Mouse (Mus musculus): Measurements from ENCODE around the gene Slc25a25. TPM values are rescaled to one million over a fixed set of nuclear protein-coding genes. Genes with fewer than 3 reads are reported as not detected.
"Not testable (repeated sequence)": the region's sequence is repeated elsewhere in the genome, so short reads cannot be mapped to it uniquely, and the experiment has no call there.

The Slc25a25 gene
- polyA plus RNA-seq (2015; fragmentation: Nextera tagmentation; extraction: Ambion mirVana): 23.5 and 24.6 TPM in 2 replicates

GRCm38 (mm10) chr2:32450881-32451844 is at the start of gene Slc25a25:
Gene Slc25a25 (minus strand): TSS chr2:32451445.
- Histone ChIP-seq H3K4me3 (peak within 1 kb of the TSS; percentile 87), H3K36me3 (peaks cover 17% of the 10 kb centered on the region), H3K4me2 (peak within 1 kb of the TSS; percentile 88), H3K9me3 (peaks cover 3% of the 10 kb centered on the region; the same call in 1 of the 2 replicates), H3K4me1 (peaks cover 58% of the 10 kb centered on the region), H3K27me3 (no peaks in the 10 kb centered on the region), H3K27ac (peak within 1 kb of the TSS; percentile 96), H3K9ac (peak within 1 kb of the TSS; percentile 86)
- WGBS: under 1% methylated on average over 101 of the region's 103 CpGs
- peak; percentile 77 for ATAC-seq (ENCODE audit: insufficient number of reproducible peaks, insufficient read depth, low FRiP score, low TSS enrichment, low read depth)

- 76% methylated on average over 5 of the region's 5 CpGs for WGBS
Measured at GRCm38 (mm10) chr2:32500461-32500860, 49.2 kb upstream of the Slc25a25 start.

GRCm38 (mm10) chr2:32499365-32499764 is 48.1 kb upstream of the Slc25a25 start:
- Histone ChIP-seq H3K9me3 (peaks cover 7% of the 10 kb centered on the region; the same call in 1 of the 2 replicates), H3K27me3 (no peaks in the 10 kb centered on the region), H3K9ac (no peak overlapping the region), H3K27ac (no peak overlapping the region), H3K4me1 (no peaks in the 10 kb centered on the region), H3K4me2 (no peak overlapping the region), H3K36me3 (no peaks in the 10 kb centered on the region), H3K4me3 (no peak overlapping the region)
- WGBS: 90% methylated on average over 4 of the region's 4 CpGs
- ATAC-seq (ENCODE audit: insufficient number of reproducible peaks, insufficient read depth, low FRiP score, low TSS enrichment, low read depth): no peak

More at GRCm38 (mm10) chr2:32500461-32500860, 49.2 kb upstream of the Slc25a25 start:
- Histone ChIP-seq H3K4me2 (no peak overlapping the region), H3K9ac (no peak overlapping the region), H3K4me1 (no peaks in the 10 kb centered on the region), H3K36me3 (no peaks in the 10 kb centered on the region), H3K9me3 (peaks cover 7% of the 10 kb centered on the region), H3K4me3 (no peak overlapping the region), H3K27ac (no peak overlapping the region), H3K27me3 (no peaks in the 10 kb centered on the region)
- ATAC-seq (ENCODE audit: insufficient number of reproducible peaks, insufficient read depth, low FRiP score, low TSS enrichment, low read depth): no peak

GRCm38 (mm10) chr2:32496190-32496589 is 44.9 kb upstream of the Slc25a25 start:
- no peaks in the 10 kb centered on the region for H3K27me3 ChIP-seq
- no peak for ATAC-seq (ENCODE audit: insufficient number of reproducible peaks, insufficient read depth, low FRiP score, low TSS enrichment, low read depth)
- no peaks in the 10 kb centered on the region for H3K36me3 ChIP-seq
- no peak overlapping the region for H3K27ac ChIP-seq
- H3K4me2 ChIP-seq: no peak overlapping the region
- 66% methylated on average over 5 of the region's 5 CpGs for WGBS
- no peak overlapping the region for H3K9ac ChIP-seq
- no peak overlapping the region for H3K4me3 ChIP-seq
- peaks cover 7% of the 10 kb centered on the region; the same call in 1 of the 2 replicates for H3K9me3 ChIP-seq
- no peaks in the 10 kb centered on the region for H3K4me1 ChIP-seq

- Histone ChIP-seq H3K4me1 (no peaks in the 10 kb centered on the region), H3K36me3 (no peaks in the 10 kb centered on the region), H3K27ac (no peak overlapping the region), H3K9me3 (peaks cover 7% of the 10 kb centered on the region; the same call in 1 of the 2 replicates), H3K27me3 (no peaks in the 10 kb centered on the region), H3K4me3 (no peak overlapping the region), H3K9ac (no peak overlapping the region), H3K4me2 (no peak overlapping the region)
- WGBS: 72% methylated on average over 20 of the region's 20 CpGs
- no peak for ATAC-seq (ENCODE audit: insufficient number of reproducible peaks, insufficient read depth, low FRiP score, low TSS enrichment, low read depth)
Measured at GRCm38 (mm10) chr2:32495185-32495726, 44.0 kb upstream of the Slc25a25 start.

GRCm38 (mm10) chr2:32494522-32494921 is 43.3 kb upstream of the Slc25a25 start:
- Histone ChIP-seq H3K27me3 (no peaks in the 10 kb centered on the region), H3K9me3 (peaks cover 7% of the 10 kb centered on the region; the same call in 1 of the 2 replicates), H3K9ac (no peak overlapping the region), H3K27ac (no peak overlapping the region), H3K4me2 (no peak overlapping the region), H3K4me1 (no peaks in the 10 kb centered on the region), H3K4me3 (no peak overlapping the region), H3K36me3 (no peaks in the 10 kb centered on the region)
- ATAC-seq (ENCODE audit: insufficient number of reproducible peaks, insufficient read depth, low FRiP score, low TSS enrichment, low read depth): no peak
- 73% methylated on average over 2 of the region's 2 CpGs for WGBS

GRCm38 (mm10) chr2:32493301-32493701 is 42.1 kb upstream of the Slc25a25 start:
- WGBS: 63% methylated on average over 12 of the region's 12 CpGs
- H3K4me3 ChIP-seq: no peak overlapping the region
- H3K27me3 ChIP-seq: no peaks in the 10 kb centered on the region
- H3K4me2 ChIP-seq: no peak overlapping the region
- no peaks in the 10 kb centered on the region for H3K36me3 ChIP-seq
- no peaks in the 10 kb centered on the region for H3K4me1 ChIP-seq
- ATAC-seq (ENCODE audit: insufficient number of reproducible peaks, insufficient read depth, low FRiP score, low TSS enrichment, low read depth): no peak
- no peak overlapping the region for H3K27ac ChIP-seq
- H3K9ac ChIP-seq: no peak overlapping the region
- no peaks in the 10 kb centered on the region for H3K9me3 ChIP-seq

- 71% methylated on average over 2 of the region's 2 CpGs for WGBS
Measured at GRCm38 (mm10) chr2:32492661-32493060, 41.4 kb upstream of the Slc25a25 start.

GRCm38 (mm10) chr2:32490730-32491129 is 39.5 kb upstream of the Slc25a25 start:
- H3K36me3 ChIP-seq; ATAC-seq (ENCODE audit: insufficient number of reproducible peaks, insufficient read depth, low FRiP score, low TSS enrichment, low read depth); H3K4me1 ChIP-seq; H3K9me3 ChIP-seq; H3K4me3 ChIP-seq; H3K27ac ChIP-seq; H3K4me2 ChIP-seq; H3K9ac ChIP-seq; H3K27me3 ChIP-seq: not testable (repeated sequence)

More at GRCm38 (mm10) chr2:32492661-32493060, 41.4 kb upstream of the Slc25a25 start:
- Histone ChIP-seq H3K27me3 (no peaks in the 10 kb centered on the region), H3K9me3 (no peaks in the 10 kb centered on the region), H3K4me3 (no peak overlapping the region), H3K27ac (no peak overlapping the region), H3K36me3 (no peaks in the 10 kb centered on the region), H3K4me2 (no peak overlapping the region), H3K4me1 (no peaks in the 10 kb centered on the region), H3K9ac (no peak overlapping the region)
- no peak for ATAC-seq (ENCODE audit: insufficient number of reproducible peaks, insufficient read depth, low FRiP score, low TSS enrichment, low read depth)

- no peak overlapping the region for H3K4me3 ChIP-seq
- no peaks in the 10 kb centered on the region for H3K36me3 ChIP-seq
- H3K4me2 ChIP-seq: no peak overlapping the region
- no peak; the same call in 1 of the 2 replicates for ATAC-seq (ENCODE audit: insufficient number of reproducible peaks, insufficient read depth, low FRiP score, low TSS enrichment, low read depth)
- WGBS: under 1% methylated on average over 5 of the region's 5 CpGs
- H3K9me3 ChIP-seq: no peaks in the 10 kb centered on the region
- no peaks in the 10 kb centered on the region for H3K4me1 ChIP-seq
- H3K27me3 ChIP-seq: no peaks in the 10 kb centered on the region
- H3K9ac ChIP-seq: no peak overlapping the region
- no peak overlapping the region for H3K27ac ChIP-seq
Measured at GRCm38 (mm10) chr2:32488679-32489078, 37.4 kb upstream of the Slc25a25 start.

- Histone ChIP-seq H3K9me3 (no peaks in the 10 kb centered on the region), H3K27me3 (no peaks in the 10 kb centered on the region), H3K36me3 (no peaks in the 10 kb centered on the region), H3K4me2 (no peak overlapping the region), H3K4me1 (no peaks in the 10 kb centered on the region), H3K27ac (no peak overlapping the region), H3K4me3 (no peak overlapping the region), H3K9ac (no peak overlapping the region)
- 7% methylated on average over 6 of the region's 6 CpGs for WGBS
- peak; percentile 40; the same call in 1 of the 2 replicates for ATAC-seq (ENCODE audit: insufficient number of reproducible peaks, insufficient read depth, low FRiP score, low TSS enrichment, low read depth)
Measured at GRCm38 (mm10) chr2:32487124-32487623, 35.9 kb upstream of the Slc25a25 start.

All from embryonic facial prominence, embryonic 13.5 days (tissue).